Mouse (Mus musculus) mouse trophoblast stem cell (cell line): Measurements from ENCODE around the gene Ghrhr.

Experiments used
- in situ Hi-C, 2 experiments: fragments of 300-500 bp; cut with MseI, MboI; formaldehyde crosslinking; loops; 2 replicates in 1 of 2; 3 replicates in 1 of 2; pipeline ENCODE4 v1.15.1; 2025

Ghrhr gene

DNA sequence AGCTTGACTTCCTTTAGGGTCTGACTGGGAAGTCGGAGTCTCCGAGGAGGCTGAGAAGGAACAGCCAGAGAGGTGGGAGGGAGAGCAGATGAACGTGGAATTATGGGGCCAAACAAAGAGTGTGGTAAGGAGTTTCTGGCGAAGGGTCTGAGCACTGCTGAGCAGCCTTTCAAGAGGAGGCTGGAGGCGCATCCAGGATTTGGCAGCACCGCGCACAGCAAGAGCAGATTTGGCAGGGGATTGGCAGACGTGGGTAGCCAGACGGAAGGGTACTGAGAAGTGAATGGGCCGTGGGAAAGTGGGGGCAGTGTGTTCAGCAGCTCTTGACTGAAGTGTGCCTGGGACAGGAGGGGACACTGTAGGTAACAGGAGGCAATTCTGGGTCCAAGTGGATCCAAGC lies 18.8 kb downstream of the Ghrhr start:
- in situ Hi-C loops = loop anchor here (5.0 kb wide), 1 partner anchor 112 kb away; no protein-coding TSS in a partner anchor

DNA sequence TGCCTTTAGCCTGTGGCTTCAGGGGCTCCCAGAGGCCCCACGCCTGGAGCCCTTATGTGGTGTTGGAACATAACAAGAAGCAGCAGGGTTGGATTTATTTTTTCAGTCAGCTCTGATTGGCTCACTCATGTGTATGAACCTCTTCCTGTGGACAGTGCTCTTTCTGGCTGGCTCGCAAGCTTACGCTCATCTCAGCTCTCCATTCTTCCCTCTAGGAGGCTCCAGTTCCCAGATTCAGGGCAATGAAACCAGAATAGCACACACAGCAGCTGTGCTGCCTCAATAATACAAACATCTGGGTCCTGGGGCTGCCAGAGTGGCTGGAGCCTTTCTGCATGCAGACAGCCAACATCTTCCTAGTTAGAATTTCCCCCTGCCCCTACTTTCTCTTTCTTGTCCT lies 20.1 kb downstream of the Ghrhr start:
- in situ Hi-C loops = no loop called here

DNA sequence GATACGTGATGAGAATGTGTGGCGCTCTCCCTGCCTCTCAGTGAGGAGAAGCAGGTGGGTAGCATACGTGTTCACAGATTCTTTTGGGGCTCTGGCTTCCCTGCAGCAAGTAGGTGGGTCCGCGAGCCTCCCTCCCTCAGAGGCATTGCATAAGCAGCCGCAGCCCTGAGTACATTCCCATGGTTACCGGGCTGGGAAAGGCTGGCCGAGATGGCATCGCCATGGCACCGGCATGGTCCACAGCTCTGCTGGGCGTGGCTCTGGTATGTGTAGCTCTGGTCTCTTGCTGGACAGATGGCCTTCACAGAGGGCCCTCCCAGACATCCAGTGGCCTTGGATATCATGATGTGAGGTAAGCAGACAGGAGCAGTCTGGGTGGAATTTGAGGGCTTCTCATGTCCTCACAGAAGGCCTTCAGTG lies 20.5 kb downstream of the Ghrhr start:
- in situ Hi-C loops = no loop called here

DNA sequence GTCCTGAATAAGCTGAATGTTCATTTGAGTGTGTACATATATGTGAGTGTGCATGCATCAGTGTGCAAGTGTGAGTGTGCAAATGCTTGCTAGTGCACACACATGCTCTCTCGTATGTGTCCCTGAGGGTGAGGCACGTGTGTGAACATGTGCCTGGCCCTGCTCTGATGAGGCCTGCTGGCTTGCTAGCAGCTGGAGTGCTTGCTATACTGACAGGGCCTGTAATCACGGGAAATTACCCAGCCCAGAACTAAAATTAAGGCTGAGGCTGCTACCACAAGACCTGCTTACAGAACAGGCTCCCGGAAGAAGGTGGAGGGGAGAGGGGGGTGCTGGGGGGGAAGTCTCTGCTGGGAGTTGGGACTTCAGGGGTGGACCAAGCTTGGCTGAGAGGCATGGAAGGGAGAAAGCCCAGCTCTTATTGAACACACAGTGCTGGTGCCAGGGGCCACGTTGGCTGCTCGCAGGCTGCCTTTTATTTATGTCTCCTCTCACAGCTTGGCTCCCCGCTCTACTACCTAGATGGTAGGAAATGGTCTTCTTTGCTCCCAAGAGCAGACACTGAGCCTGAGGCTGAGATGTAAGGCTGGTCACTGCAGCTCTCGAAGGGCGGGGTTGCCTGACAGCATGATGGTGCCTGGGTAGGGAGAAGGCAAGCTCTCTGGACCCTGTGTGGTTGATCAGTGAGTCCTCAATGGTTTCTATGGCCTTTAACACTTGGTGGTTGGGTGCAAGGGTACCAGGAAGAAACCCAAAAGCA lies 23.0 kb downstream of the Ghrhr start:
- in situ Hi-C loops = no loop called here

DNA sequence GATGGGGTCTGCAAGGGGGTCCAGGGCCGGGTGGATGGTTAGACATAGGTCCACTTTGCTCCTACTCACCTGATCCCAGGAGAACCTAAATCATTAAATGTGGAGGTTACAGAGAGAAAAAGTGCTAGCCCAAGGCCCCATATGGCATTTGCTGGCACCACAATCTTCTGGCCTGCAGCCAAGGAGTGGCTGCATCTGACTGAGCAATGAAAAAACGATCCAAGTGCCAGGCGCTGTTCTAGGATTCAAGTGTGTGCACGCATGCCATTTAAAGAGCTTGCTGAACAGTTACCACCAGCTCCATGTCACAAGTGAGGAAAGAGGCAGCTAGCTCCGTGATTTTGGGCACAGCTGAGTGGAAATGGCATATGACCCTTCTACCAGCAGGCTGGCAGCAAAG lies 23.8 kb downstream of the Ghrhr start:
- in situ Hi-C loops = no loop called here

DNA sequence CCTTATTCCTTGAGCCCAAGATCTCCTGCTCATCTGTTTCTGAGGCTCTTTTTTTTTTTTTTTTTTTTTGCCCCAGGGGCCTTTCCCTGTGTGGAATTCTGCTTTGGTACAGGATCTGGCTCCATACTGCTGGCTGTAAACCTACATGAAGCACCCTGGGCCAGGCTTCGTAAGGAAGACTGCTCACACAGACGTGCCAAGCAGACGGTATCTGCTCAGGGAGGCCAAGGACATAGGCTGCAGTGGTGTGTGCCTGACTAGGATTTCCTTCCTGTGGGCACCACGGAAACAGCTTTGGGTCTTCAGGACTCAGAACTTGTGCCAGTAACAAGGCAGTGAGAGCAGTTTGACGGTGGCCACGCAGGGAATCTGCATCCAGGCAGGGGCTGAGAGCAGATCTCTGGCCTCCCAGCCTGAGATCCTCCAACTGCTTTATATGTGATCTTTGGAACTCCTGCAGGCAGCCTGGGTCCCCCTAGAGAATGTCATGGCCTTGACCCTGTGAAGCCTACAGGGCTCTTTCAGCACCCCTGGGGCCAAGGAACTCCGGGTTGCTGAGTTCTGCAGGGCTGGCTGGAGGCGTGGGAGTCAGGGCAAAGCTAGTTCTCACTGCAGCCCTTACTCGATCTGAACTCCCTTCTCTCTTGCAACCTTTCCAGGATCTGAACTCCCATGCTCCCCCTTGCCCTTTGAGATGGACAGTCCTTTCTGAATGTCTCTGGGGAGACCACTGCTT lies 26.1 kb downstream of the Ghrhr start:
- in situ Hi-C loops = no loop called here

DNA sequence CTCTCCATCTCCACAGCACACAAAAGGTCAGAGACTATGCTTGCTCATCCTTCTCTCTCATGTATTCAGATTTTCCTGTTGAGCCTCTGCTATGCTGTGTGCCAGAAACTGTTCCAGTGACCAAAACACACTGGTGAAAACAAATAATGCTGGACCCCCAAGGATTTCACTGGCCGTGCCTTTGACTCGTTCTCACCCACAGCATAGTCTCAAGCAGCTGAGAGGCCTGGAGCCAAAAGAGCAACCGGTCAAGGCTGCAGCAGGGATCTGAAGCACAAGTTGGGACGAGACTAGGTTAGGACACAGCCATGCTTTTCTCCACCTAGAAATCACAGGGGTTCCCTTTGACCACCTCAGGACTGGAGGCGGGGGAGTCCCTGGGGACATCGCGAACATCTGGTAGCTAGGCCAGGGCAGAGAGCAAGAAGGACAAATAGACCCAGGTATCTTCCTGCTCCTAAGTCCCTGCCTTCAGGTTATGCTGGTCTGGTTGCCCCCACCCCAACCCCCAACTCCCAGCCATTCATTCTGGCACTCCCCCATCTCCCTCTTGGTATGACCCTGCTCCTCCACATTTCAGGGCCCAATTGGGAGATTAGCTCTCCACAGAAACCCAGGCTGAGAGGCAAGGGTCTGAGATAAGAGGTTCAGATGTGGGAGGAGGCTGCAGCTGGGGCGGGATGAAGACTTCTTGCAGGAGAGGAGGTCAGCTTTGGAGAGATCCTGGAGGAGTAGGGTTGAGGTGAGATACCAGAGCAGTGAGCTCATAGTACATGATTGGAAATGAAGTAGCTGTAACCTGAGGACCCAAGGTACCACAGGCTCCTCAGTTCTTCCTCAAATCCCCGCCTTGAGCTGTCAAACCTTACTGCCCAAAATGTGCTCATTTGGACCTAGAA lies 27.6 kb downstream of the Ghrhr start:
- in situ Hi-C loops = no loop called here

DNA sequence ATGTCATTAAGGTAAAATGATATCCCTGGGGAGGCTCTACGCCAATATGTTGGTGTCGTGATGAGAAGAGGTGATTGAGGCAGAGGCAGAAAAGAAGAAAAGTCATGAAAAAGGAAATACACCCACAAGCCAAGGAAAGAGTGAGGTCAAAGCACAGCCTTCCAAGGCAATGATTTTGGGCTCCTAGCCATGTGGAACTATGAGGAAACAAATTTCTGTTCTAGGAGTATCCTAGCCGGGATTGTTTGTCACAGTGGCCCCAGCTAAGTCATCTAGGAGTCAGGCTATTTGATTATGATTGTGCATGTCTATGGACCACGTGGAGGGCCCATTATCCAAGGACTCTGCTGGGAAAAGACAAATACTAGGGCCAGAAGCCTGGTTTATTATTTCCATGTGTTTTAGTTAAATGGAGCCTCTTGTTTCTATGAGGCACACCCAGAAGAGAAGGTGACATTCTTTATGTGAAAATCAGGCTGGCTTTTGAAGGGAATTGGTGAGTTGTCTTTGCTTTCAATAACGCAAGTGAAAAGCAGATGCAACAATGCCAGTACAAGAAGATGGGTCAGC lies 28.4 kb downstream of the Ghrhr start:
- in situ Hi-C loops = no loop called here

DNA sequence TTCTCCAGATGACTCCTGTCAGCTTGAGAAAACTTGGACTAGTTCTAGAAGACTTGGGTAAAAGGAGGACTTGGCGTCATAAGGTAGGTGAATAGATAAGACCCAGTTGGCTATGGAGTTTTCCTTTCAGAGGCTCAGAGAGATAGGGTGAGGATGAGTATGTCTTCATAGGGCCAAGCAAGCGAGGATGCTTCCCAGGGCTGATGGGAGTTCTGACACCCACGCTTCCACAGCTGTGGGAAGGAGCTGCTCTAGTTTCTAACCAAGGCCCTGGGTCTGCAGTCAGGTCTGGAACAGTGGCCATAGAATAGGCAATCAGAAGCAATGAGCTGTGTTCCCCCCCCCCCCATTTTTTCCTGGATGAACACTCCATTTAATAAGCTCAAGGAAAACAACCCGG lies 31.2 kb downstream of the Ghrhr start:
- in situ Hi-C loops = no loop called here

DNA sequence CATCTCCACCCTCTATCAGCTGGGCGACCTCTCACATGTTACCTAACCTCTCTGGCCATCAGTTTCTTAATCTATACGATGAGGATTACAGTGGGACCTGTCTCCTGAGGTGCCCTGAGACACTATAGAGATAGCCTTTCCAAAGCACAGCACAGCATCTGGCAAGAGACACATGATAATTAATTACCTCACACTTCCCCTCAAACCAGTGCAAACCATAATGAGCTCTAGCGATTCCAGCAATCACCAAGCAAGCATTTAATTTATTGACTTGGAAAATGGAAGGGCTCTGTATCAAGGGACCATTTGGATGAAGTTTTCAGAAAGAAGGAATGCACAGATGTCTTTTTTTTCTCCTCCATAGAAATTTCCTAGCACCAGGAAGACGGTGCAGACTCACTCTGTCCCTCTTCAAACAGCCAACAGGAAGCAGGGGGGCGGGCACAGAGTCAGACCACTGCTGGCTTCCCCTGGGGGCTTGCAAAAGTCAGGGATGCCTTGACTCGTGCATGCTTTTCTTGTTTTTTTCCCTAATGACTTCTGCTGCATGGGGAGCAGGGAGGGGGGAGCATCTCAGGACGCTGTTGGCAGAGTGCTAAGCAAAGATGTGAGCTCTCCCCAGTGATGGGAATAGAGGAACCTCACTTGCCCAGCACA lies 34.2 kb downstream of the Ghrhr start:
- in situ Hi-C loops = no loop called here

DNA sequence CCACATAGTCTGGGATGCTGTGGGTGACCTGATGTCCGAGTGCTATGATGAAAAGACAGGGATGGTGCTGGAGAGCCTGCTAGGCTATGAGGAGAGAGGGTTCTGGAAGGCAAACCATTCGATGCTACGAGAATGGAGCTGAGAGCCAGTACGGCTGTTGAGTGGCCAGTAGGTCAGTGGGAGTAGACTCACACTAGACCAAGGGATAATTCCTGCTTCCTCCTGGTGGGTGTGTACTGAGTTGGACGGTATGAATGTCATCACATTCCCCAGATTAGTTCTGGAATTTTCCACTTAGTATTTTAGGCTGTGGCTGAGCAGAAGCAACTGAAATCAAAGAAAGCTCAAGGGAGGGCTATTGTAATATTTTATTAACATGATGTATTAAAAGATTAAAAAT lies 34.9 kb downstream of the Ghrhr start:
- in situ Hi-C loops = no loop called here

DNA sequence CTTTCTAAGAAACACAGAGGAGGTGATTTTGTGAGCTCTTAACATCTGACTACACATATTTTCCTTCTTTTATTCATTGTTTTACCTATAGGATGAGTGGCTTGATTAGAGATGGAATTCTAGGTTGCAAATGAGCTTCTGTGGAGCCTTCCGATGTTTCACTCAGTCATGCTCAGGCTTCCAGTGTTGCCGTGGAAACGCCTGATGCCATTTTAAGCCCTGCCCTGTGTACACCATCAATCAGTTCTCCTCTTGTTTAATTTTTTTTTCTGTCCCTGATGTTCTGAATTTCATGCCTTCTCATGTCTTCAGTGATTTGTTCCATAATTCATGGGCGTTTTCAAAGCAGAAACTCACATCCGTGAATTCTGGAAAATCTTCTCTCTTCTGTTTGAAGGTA lies 40.1 kb downstream of the Ghrhr start:
- in situ Hi-C loops = no loop called here

DNA sequence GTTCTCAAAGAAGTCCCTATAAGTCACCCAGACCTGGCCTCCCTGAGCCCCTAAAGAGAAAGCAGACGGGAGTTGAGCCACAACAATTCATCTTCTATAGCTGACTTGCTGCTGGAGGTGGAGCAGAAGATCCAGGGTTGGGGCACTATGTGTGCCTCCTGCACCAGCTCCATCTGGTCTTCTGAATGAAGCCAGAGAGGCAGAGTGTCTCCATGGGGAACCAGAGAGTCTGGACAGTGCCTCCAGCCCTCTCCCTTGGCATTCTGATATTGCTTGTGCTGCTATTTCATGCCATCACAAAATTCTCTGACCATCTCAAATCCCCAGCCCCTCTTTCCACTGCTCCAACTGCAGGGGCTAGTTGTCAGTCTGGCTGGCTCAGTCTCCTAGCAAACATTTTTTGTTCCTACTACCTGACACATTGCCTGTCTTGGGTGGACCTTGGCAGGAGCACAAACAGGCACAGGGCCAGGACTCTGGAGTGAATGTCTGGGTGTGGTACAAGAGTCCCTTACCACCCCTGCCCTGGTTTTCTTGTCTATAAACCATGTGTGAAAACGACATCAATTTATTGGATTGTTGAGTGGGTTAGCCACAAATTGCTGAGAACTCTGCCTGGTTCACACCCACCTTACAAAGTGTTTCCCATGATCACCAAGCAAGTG lies 42.8 kb downstream of the Ghrhr start:
- in situ Hi-C loops = no loop called here

DNA sequence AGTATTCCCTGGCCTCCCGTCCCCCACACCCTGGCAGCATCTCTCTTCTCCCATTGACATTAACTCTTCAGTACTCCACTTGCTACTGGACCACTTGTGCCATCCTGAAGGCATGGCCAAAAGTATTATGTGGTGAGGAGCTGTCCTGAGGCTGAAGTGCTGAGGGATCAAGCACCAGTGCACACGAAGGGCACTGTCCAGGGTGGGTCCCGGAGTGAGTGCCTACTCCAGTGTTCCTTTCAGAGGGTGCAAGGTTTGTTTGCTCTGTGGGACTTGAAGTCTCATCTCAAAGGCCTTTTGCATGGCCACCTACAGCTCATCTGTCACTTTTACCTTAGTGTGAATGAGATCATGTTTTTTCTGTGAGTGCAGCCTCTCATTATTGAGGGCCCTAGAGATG lies 44.3 kb downstream of the Ghrhr start:
- in situ Hi-C loops = no loop called here

DNA sequence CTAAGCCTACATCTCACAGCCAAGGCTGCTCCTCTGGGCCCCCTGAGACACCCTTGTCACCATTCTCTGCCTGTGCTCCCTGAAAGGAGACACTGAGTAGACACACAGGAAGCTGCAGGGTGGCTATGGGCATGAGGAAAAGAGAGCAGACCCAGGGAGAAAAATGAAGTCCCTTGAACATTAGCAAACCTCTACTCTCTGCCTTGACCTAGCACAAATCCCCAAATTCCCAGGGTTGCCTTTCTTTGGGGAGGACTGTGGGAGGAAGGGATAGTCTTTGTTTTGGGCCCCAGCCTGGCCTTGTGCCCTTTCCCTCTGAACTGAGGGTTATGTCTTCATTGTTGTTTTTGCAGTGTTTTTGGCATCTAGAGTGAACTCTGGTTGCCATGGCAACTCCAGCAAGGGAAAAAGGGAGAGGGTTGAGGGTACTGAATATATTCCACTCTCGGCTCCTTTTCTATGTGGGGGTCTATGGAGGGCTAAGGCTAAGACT lies 44.8 kb downstream of the Ghrhr start:
- in situ Hi-C loops = no loop called here

DNA sequence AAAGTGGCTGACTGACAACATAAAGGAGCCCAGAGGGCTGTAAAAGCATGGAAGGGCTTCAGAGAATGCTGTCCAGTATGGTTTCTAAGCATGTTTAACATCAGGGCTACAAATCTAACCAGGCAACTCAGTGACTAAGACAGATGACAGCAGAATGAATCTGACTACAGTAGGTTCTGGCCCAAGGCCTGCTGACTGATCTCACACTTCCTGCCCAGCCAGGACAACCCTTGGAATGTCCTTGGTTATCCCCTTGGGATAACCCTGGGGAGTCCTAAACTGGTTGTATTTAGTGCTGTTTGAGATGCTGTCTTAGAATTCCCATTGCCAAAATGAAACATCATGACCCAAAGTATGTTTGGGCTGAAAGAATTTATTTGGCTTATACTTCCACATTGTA lies 56.0 kb downstream of the Ghrhr start:
- in situ Hi-C loops = no loop called here

DNA sequence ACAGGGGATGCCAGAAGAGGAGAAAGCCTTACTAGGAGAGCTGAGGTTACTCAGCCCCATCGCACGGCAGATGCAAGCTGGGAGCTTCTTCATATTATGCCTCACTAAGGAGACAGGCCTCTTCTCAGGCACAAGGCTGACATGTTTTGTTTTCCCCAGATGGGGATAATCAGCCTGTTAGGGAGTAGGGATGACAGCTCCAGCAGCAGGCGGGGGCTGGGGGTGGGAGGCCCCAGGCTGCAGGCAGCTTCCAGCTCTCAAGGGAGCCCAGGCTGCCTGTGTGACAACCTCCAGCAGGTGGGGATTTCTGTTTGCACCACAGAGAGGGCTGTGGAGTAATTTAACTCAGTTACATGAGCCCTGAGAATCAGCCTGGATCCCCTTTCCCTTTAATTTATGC lies 58.3 kb downstream of the Ghrhr start:
- in situ Hi-C loops = no loop called here

DNA sequence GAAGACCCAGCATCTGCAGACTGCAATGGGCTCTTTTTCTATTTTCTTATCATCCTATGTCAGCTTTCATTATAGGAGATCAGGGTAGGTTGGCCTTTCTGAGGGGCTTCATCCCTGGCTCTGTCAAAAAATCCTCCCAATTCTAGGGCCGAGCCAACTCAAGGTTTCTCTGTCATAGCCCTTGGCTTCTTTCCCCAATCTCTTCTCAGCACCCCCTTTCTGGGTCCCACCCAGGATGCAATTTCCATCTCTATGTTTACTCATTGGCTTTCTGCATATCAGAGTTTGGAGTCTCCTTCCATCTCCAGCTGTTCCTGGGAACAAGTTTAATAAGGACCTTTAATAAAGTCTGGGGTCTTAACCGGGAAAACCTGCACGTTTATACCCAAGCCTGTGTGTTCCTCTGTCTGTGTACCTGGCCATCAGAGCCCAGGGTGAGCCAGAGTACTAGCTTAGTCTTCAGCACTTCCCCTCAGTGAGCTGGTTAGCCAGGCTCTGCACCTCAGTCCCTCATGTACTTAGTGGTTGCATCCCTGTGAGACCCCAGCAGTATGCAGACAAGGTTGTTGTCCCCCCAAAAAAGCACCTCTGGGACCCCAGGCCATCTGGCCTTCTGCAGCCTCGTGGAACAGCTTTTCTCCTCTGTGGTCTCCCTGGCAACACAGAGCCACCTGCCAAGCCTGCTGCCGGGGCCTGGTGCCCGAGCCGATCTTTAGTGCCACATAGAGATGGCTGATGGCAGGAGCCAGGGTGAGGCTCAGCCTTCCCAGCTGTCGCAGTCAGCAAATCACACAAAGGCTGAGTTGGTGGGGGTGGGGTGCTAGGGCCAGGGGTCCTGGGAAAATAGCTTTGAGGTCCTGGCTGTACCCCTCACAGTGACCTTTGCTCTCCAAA lies 59.4 kb downstream of the Ghrhr start:
- in situ Hi-C loops = no loop called here

DNA sequence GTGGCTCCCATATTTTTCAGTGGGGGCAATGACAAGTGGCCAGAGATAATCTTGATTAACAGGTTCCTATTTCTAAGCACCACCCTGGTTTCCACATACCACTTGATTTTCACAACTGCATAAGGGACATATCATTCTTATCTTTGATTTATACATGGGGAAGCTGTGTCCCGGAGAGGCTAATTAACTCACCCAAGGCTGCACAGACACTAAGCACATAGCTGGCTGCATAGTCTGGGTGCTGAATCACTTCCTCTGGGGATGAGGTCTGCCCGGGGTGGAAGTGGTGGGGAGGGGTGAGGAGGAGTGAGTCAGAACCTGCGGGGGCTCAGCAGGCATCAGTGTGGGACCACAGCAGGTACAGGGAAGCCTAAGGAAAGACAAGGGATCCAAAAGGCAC lies 61.8 kb downstream of the Ghrhr start:
- in situ Hi-C loops = no loop called here
